Mouse (Mus musculus) heart, adult 2 months (tissue): ENCODE results near the gene P2ry2. TPM values are rescaled to one million over a fixed set of nuclear protein-coding genes. Genes with fewer than 3 reads are reported as not detected.

ENCODE experiments used
- DNase-seq, 2 experiments: peaks; one replicate each; pipeline ENCODE4 v3.0.0; 2021
- H3K27ac ChIP-seq: fragments of 200-600 bp; 2 replicates; pipeline ENCODE4 v1.8.1; 2022
- H3K27me3 ChIP-seq: fragments of 200-500 bp; 2 replicates; pipeline ENCODE4 v1.6.1; 2012; ENCODE audit warnings: mild to moderate bottlenecking, low read length, inconsistent platforms, mixed read lengths; ENCODE audit not compliant: control insufficient read depth, insufficient read depth
- H3K36me3 ChIP-seq: fragments of 200-500 bp; 2 replicates; pipeline ENCODE4 v1.6.1; 2012; ENCODE audit warnings: low read length, inconsistent platforms; ENCODE audit not compliant: control insufficient read depth, insufficient read depth
- H3K4me1 ChIP-seq: fragments of 200-500 bp; 2 replicates; pipeline ENCODE4 v1.6.1; 2011; ENCODE audit warnings: low read length; ENCODE audit not compliant: control insufficient read depth, insufficient read depth
- H3K4me3 ChIP-seq: fragments of 200-600 bp; 2 replicates; pipeline ENCODE4 v1.8.1; 2022
- H3K79me2 ChIP-seq: fragments of 200-500 bp; replicated peaks from 2 replicates; pipeline ENCODE4 v1.6.1; 2012; ENCODE audit warnings: mild to moderate bottlenecking, inconsistent platforms, low read length, moderate library complexity, mixed read lengths; ENCODE audit not compliant: control insufficient read depth, insufficient read depth
- H3K9ac ChIP-seq: fragments of 200-500 bp; 2 replicates; pipeline ENCODE4 v1.6.1; 2012; ENCODE audit warnings: low read depth, mild to moderate bottlenecking, control low read depth, inconsistent platforms, low read length, mixed read lengths
- CTCF ChIP-seq: fragments of 200-600 bp; IDR thresholded peaks from 2 replicates; pipeline ENCODE4 v1.8.1; 2022; ENCODE audit warnings: antibody characterized with exemption, mild to moderate bottlenecking, moderate library complexity
- EP300 ChIP-seq: fragments of 200-500 bp; IDR thresholded peaks from 2 replicates; pipeline ENCODE4 v1.6.1; 2011; ENCODE audit warnings: low read depth, low read length, control low read depth; ENCODE audit not compliant: insufficient read depth
- POLR2A ChIP-seq: fragments of 200-500 bp; IDR thresholded peaks from 2 replicates; pipeline ENCODE4 v1.6.1; 2011; ENCODE audit warnings: mild to moderate bottlenecking, low read depth, low read length, control low read depth; ENCODE audit not compliant: insufficient read depth
- WGBS: fragments of 180-500 bp; shearing (Covaris S2); methylation state at CpG from one replicate; pipeline ENCODE4 v1.1.7; 2018; 5-methylcytosine and 5-hydroxymethylcytosine counted together
- intact Hi-C: fragments of 180-260 bp; cut with DNase I; formaldehyde crosslinking; loops from one replicate; pipeline ENCODE4 v1.15.1; 2025
- polyA plus RNA-seq: library from polyadenylated mRNA; depleted of rRNA; stranded (reverse); fragments of >200 nt; gene quantifications from 2 replicates; pipeline ENCODE4 v1.2.3, GENCODE M21; 2012
- total RNA-seq, 2 experiments: library from RNA; stranded (reverse); gene quantifications; 2 replicates each; pipeline ENCODE4 v1.2.3; 2021

P2ry2 gene
- total and polyA plus RNA-seq, 3 experiments = 22.3 to 40.4 (median 32.6) TPM

GRCm38 (mm10) chr7:100966014-100966413, 46.7 kb downstream of the P2ry2 start:
- Histone ChIP-seq H3K9ac (no peak overlapping the region), H3K27ac (no peak overlapping the region), H3K4me1 (peaks cover 3% of the 10 kb centered on the region; the same call in 1 of the 2 replicates), H3K36me3 (no peaks in the 10 kb centered on the region), H3K4me3 (no peak overlapping the region), H3K79me2 (no peaks in the 10 kb centered on the region), H3K27me3 (no peaks in the 10 kb centered on the region)
- TF ChIP-seq POLR2A (no peak), EP300 (no peak)
- 65% methylated on average over 7 of the region's 7 CpGs for WGBS
- DNase-seq = no peak
- intact Hi-C loops = no loop called here

DNA sequence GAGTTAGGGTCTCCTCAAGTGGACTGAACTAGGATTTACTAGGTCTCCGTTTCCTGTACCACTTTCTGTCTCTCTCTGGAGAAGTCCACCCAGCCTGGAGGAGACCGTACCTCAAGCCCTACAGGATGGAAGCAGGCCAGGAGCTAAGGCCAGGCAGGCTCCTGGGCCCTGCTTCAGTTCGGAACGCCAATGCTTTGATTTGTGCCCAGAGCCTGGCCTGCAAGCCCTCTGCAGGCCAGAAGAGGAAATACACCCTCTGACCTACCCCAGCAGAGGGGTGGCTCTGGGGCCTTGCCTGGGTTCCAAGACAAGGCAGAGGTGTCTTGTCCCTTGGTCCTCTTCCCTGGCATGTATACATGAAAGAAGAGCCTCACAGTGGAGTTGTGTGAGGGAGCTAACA, 47.6 kb downstream of the P2ry2 start:
- Histone ChIP-seq H3K79me2 (no peaks in the 10 kb centered on the region), H3K4me3 (no peak overlapping the region), H3K4me1 (peaks cover 3% of the 10 kb centered on the region; the same call in 1 of the 2 replicates), H3K27me3 (no peaks in the 10 kb centered on the region), H3K36me3 (no peaks in the 10 kb centered on the region), H3K9ac (no peak overlapping the region), H3K27ac (no peak overlapping the region)
- intact Hi-C loops = loop anchor here (1.0 kb wide), 2 partner anchors 21 to 58 kb away; no protein-coding TSS in a partner anchor
- TF ChIP-seq POLR2A (no peak), CTCF (peak; percentile 100), EP300 (0 out of 2 replicates have a peak, but pooled peaks have one; percentile 58)
- 28% methylated on average over 4 of the region's 4 CpGs for WGBS
- DNase-seq = peak; percentile 50 to 54

DNA sequence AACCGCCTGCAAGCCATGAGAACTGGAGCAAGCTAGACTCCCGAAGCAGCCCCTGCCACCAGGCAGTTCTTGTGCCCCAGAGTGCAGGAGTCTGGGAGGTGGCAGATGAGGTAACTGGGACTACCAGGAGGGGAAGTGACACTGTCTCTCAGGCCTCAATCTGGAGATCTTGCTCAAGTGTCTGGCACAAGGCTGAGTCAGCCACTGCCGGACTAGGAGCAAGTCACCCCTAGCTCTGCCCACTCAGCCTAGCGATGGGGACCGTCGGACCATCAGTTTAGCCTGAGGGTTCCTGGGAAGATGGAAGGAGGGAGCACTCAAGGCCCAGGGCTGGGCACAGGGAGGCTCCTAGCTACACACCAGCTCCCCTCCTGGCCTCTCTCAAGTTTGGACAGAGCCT, 48.4 kb downstream of the P2ry2 start:
- TF ChIP-seq CTCF (no peak), EP300 (no peak), POLR2A (no peak; the same call in none of the 2 replicates)
- Histone ChIP-seq H3K4me3 (no peak overlapping the region), H3K27me3 (no peaks in the 10 kb centered on the region), H3K9ac (0 out of 2 replicates have a peak overlapping the region, but pooled peaks have one; percentile 25), H3K79me2 (no peaks in the 10 kb centered on the region), H3K36me3 (no peaks in the 10 kb centered on the region), H3K27ac (peak overlapping the region; percentile 17; the same call in 1 of the 2 replicates), H3K4me1 (peaks cover 3% of the 10 kb centered on the region; the same call in 1 of the 2 replicates)
- intact Hi-C loops = no loop called here
- 78% methylated on average over 6 of the region's 6 CpGs for WGBS
- DNase-seq = peak; percentile 51 to 68

GRCm38 (mm10) chr7:100963381-100963780, 49.3 kb downstream of the P2ry2 start:
- Histone ChIP-seq H3K27me3 (no peaks in the 10 kb centered on the region), H3K4me3 (no peak overlapping the region), H3K27ac (peak overlapping the region; percentile 2; the same call in 1 of the 2 replicates), H3K36me3 (no peaks in the 10 kb centered on the region), H3K4me1 (peaks cover 3% of the 10 kb centered on the region; the same call in 1 of the 2 replicates), H3K9ac (no peak overlapping the region), H3K79me2 (no peaks in the 10 kb centered on the region)
- TF ChIP-seq EP300 (no peak), CTCF (no peak), POLR2A (no peak)
- DNase-seq = no peak
- WGBS = 50% methylated on average over 8 of the region's 8 CpGs
- intact Hi-C loops = no loop called here

DNA sequence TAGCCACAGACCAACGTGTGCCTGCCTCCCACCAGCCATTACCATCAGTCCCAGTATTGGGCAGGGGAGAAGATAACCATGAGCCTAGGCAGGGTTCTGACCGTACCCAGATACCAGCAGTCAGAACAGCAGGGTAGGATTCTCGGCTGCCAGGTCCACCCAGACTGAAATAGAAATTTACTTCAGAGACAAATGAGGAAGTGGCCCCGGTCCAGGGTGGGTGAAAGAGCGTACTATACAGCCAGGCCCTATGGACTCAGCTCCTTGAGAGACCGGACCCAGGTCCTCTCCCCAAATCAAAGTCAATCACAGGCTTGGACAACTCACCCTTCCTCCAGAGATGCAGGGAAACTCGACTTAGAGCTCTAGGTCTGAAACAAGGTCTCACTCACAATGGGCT, 51.5 kb downstream of the P2ry2 start:
- 53% methylated on average over 7 of the region's 7 CpGs for WGBS
- peak in 1 of 2 experiments; percentile 55 for DNase-seq
- H3K4me1 ChIP-seq = peaks cover 3% of the 10 kb centered on the region; the same call in 1 of the 2 replicates
- H3K79me2 ChIP-seq = no peaks in the 10 kb centered on the region
- H3K27me3 ChIP-seq = no peaks in the 10 kb centered on the region
- no peaks in the 10 kb centered on the region for H3K36me3 ChIP-seq
- intact Hi-C loops = no loop called here
- no peak overlapping the region for H3K27ac ChIP-seq
- H3K4me3 ChIP-seq = no peak overlapping the region
- no peak overlapping the region for H3K9ac ChIP-seq
- TF ChIP-seq EP300 (no peak), CTCF (no peak), POLR2A (0 out of 2 replicates have a peak, but pooled peaks have one; percentile 18)

DNA sequence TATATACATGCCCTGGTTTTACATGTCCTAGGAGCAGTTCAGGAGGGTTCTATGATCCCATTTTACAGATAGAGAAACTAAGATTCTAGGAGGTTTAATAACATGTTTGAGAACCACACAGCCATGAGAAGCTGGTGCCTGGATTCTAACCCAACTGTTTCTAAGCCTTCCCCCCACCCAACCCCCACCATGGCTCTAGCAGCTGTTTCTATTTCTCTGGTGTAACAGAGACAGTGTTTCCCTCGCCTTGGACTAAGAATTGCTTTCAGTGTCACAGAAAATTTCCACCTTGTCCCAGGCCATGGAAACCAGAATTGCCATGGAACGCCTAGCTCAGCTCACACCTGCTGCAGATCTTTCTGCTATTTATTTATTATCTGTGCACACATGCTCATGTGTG, 52.2 kb downstream of the P2ry2 start:
- intact Hi-C loops = no loop called here
- 85% methylated on average over 2 of the region's 2 CpGs for WGBS
- H3K27ac ChIP-seq = no peak overlapping the region
- H3K27me3 ChIP-seq = no peaks in the 10 kb centered on the region
- H3K36me3 ChIP-seq = no peaks in the 10 kb centered on the region
- TF ChIP-seq CTCF = no peak
- no peak for TF ChIP-seq EP300
- TF ChIP-seq POLR2A = no peak
- no peaks in the 10 kb centered on the region for H3K79me2 ChIP-seq
- no peak for DNase-seq
- peaks cover 3% of the 10 kb centered on the region; the same call in 1 of the 2 replicates for H3K4me1 ChIP-seq
- no peak overlapping the region for H3K9ac ChIP-seq
- H3K4me3 ChIP-seq = no peak overlapping the region
